Mouse (Mus musculus) spleen, adult 2 months (tissue): ENCODE measurements around the gene Gm20695. TPM values are rescaled to one million over a fixed set of nuclear protein-coding genes. Genes with fewer than 3 reads are reported as not detected.

Source experiments
- DNase-seq, 2 experiments: peaks; one replicate each; pipeline versions ENCODE4 v3.0.0 to v3.0.0-alpha.2; 2012 to 2021; ENCODE audit warnings: low spot score in 2 of 2, low read depth in 1 of 2
- H3K27ac ChIP-seq: fragments of 200-500 bp; 2 replicates; pipeline ENCODE4 v1.5.1; 2012; ENCODE audit warnings: low read length, inconsistent platforms; ENCODE audit not compliant: insufficient read depth
- H3K27me3 ChIP-seq: fragments of 200-500 bp; 2 replicates; pipeline ENCODE4 v1.6.1; 2012; ENCODE audit warnings: mild to moderate bottlenecking, moderate library complexity, low read length, inconsistent platforms; ENCODE audit not compliant: control insufficient read depth, insufficient read depth
- H3K36me3 ChIP-seq: fragments of 200-500 bp; 2 replicates; pipeline ENCODE4 v1.6.1; 2012; ENCODE audit warnings: mild to moderate bottlenecking, low read length, inconsistent platforms; ENCODE audit not compliant: control insufficient read depth, insufficient read depth
- H3K4me1 ChIP-seq: fragments of 200-500 bp; 2 replicates; pipeline ENCODE4 v1.6.1; 2011; ENCODE audit warnings: inconsistent platforms; ENCODE audit not compliant: control insufficient read depth, insufficient read depth, insufficient read length
- H3K4me3 ChIP-seq: fragments of 200-500 bp; 2 replicates; pipeline ENCODE4 v1.5.1; 2011; ENCODE audit warnings: mild to moderate bottlenecking, inconsistent platforms; ENCODE audit not compliant: insufficient read depth, insufficient read length; ENCODE audit errors: extremely low read depth
- CTCF ChIP-seq: fragments of 200-500 bp; IDR thresholded peaks from 2 replicates; pipeline ENCODE4 v1.5.1; 2011; ENCODE audit warnings: mild to moderate bottlenecking, inconsistent platforms; ENCODE audit not compliant: insufficient read depth, insufficient read length, insufficient replicate concordance; ENCODE audit errors: extremely low read depth
- POLR2A ChIP-seq: fragments of 200-500 bp; IDR thresholded peaks from 2 replicates; pipeline ENCODE4 v1.6.1; 2011; ENCODE audit warnings: low read depth, low read length, inconsistent platforms
- WGBS: fragments of 180-500 bp; shearing (Covaris S2); methylation state at CpG from one replicate; pipeline ENCODE4 v1.1.7; 2018; 5-methylcytosine and 5-hydroxymethylcytosine counted together
- polyA plus RNA-seq: library from polyadenylated mRNA; depleted of rRNA; stranded (reverse); fragments of >200 nt; gene quantifications from 2 replicates; pipeline ENCODE4 v1.2.3, GENCODE M21; 2012; rRNA removed

Gm20695 gene
- not detected in 2 replicates for polyA plus RNA-seq

DNA sequence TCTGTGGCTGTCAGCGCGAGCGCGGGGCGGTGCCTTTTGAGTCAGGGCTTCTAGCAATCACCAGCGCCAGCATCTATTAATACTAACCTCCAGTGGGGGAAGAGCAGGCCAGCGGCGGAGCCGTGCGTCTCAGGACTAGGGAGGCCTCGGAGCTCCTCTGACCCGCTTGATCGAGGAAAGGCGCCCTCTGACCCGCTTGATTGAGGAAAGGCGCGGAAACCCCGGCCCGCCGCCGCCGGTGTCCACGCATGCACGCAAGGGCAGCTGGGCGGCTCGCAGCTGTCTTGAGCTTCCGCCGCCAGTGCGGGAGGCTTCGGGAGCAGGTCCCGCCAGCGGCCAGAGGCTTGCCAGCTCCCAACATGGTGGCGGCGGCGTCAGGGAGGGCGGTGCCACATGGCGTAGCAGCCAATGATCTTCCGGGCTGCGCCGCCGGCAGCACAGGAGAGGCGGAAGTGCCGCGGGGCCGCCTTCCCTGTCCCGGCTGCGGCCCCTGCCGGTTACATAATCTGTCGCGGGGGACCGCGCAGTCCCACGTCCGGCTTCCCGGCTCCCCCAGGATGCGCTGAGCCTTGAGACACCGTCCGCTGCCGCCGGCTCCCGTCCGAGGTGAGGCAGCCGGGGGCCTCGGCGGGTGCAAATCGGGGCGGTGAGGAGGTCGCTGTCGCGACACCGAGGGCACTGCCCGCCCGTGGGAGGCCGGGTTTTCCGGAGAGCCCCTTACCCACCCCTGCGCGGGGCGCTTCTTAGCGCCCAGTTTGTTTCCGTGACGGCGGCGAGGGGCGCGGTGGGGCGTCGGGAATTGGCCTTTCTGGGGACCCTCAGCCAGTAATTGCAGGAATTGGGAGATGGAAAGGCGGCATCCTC, at the start of gene Gm20695, which contains the start of gene Zfp597:
TSS of gene Gm20695 (plus strand) at position 448 of the 864 bp plus-strand sequence.
TSS of gene Zfp597 (minus strand) at position 361 of the 864 bp plus-strand sequence.
- TF ChIP-seq CTCF (peak; percentile 28; the same call in 1 of the 2 replicates), POLR2A (peak; percentile 41)
- peaks cover 18% of the 10 kb centered on the region; the same call in 1 of the 2 replicates for H3K4me1 ChIP-seq
- H3K27ac ChIP-seq = peak within 1 kb of the TSS; percentile 92
- H3K4me3 ChIP-seq = peak within 1 kb of the TSS; percentile 92
- WGBS = under 1% methylated on average over 88 of the region's 88 CpGs
- H3K36me3 ChIP-seq = no peaks in the 10 kb centered on the region
- peak; percentile 77 to 94 for DNase-seq
- no peaks in the 10 kb centered on the region for H3K27me3 ChIP-seq

DNA sequence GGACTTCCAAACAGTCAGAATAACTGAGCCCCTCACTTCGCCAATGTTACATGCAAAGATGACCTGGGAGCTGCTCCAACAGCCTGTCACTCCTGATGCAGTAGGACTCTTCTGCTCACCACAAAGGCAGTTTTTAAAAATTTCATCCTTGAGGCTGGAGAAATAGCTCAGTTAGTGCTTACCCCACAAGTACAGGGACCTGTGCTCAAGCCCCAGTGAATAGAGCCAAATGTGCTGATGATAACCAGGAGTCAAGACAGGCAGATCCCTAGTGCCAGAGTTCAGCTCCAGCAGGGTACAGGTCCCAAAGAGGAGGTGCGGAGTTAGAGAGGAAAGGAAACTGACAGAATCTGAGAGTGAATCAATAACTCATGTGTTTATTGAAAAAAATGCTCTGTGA, 49.0 kb upstream of the Gm20695 start:
- Histone ChIP-seq H3K27ac (no peak overlapping the region), H3K4me1 (no peaks in the 10 kb centered on the region), H3K36me3 (no peaks in the 10 kb centered on the region), H3K27me3 (no peaks in the 10 kb centered on the region; the same call in 1 of the 2 replicates), H3K4me3 (no peak overlapping the region)
- DNase-seq = no peak
- TF ChIP-seq CTCF (no peak), POLR2A (no peak)
- 86% methylated on average over 2 of the region's 2 CpGs for WGBS

DNA sequence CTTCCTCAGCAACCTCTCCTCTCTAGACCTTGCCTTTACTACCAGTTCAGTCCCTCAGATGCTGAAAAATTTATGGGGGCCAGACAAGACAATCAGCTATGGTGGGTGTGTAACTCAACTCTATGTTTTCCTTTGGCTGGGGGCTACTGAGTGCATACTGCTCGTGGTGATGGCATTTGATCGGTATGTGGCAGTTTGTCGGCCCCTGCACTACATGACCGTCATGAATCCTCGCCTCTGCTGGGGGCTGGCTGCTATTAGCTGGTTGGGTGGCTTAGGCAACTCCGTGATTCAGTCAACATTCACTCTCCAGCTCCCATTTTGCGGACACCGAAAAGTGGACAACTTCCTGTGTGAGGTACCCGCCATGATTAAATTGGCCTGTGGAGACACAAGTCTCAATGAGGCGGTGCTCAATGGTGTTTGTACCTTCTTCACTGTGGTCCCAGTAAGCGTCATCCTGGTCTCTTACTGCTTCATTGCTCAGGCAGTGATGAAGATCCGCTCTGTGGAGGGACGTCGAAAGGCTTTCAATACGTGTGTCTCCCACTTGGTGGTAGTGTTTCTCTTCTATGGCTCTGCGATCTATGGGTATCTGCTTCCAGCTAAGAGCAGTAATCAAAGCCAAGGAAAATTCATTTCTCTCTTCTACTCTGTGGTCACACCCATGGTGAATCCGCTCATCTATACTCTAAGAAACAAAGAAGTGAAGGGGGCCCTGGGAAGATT, 45.1 kb upstream of the Gm20695 start:
- Histone ChIP-seq H3K36me3 (no peaks in the 10 kb centered on the region), H3K4me1 (no peaks in the 10 kb centered on the region), H3K4me3 (no peak overlapping the region), H3K27ac (no peak overlapping the region), H3K27me3 (no peaks in the 10 kb centered on the region; the same call in 1 of the 2 replicates)
- WGBS = 64% methylated on average over 17 of the region's 17 CpGs
- peak in 1 of 2 experiments; percentile 17 for DNase-seq
- TF ChIP-seq POLR2A (no peak), CTCF (peak; percentile 9; the same call in 1 of the 2 replicates)

DNA sequence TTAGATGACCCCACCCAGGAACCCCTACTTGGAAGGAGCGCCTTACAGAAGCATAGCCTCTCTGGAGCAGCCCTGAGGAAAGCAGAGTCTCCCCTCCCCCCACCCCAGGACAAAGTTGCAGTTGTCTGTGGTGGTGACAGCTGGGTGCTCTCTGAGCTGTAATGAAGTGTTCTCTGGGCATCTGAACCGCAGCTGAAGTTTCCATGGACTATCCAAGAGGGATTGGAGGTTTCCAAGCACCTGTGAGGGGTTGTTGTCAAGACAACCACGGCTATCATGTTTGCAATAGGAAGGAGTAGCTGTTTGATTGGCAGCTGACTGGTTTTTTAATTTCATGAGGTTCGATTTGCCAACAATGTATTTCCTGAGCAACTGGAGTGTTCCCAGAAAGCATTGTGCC, 41.5 kb upstream of the Gm20695 start:
- no peaks in the 10 kb centered on the region for H3K27me3 ChIP-seq
- H3K27ac ChIP-seq = no peak overlapping the region
- no peaks in the 10 kb centered on the region for H3K36me3 ChIP-seq
- 50% methylated on average over 4 of the region's 4 CpGs for WGBS
- no peak for DNase-seq
- TF ChIP-seq POLR2A (no peak), CTCF (no peak)
- no peak overlapping the region for H3K4me3 ChIP-seq
- H3K4me1 ChIP-seq = no peaks in the 10 kb centered on the region

DNA sequence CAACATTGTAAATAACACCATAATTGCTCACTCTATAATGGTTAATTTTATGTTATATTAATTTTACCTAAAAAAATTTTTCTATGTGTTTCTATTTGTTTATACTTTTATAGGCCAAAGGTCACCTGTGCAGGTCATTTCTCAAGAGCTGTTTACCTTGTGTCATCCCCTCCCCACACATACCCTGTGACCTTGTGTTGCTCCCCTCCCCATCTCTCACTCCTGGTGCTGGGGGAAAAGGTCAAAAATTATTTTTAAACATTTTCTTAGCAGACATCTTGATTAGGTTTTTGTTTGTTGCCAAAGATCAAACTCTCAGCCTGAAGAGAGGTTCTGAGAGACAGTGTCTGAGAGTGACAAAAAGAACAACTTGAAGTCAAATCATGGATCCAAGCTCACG, 40.7 kb upstream of the Gm20695 start:
- H3K36me3 ChIP-seq = no peaks in the 10 kb centered on the region
- no peaks in the 10 kb centered on the region for H3K27me3 ChIP-seq
- TF ChIP-seq POLR2A (no peak), CTCF (no peak)
- H3K27ac ChIP-seq = no peak overlapping the region
- 83% methylated on average over 1 of the region's 1 CpGs for WGBS
- no peak for DNase-seq
- no peaks in the 10 kb centered on the region for H3K4me1 ChIP-seq
- H3K4me3 ChIP-seq = no peak overlapping the region

DNA sequence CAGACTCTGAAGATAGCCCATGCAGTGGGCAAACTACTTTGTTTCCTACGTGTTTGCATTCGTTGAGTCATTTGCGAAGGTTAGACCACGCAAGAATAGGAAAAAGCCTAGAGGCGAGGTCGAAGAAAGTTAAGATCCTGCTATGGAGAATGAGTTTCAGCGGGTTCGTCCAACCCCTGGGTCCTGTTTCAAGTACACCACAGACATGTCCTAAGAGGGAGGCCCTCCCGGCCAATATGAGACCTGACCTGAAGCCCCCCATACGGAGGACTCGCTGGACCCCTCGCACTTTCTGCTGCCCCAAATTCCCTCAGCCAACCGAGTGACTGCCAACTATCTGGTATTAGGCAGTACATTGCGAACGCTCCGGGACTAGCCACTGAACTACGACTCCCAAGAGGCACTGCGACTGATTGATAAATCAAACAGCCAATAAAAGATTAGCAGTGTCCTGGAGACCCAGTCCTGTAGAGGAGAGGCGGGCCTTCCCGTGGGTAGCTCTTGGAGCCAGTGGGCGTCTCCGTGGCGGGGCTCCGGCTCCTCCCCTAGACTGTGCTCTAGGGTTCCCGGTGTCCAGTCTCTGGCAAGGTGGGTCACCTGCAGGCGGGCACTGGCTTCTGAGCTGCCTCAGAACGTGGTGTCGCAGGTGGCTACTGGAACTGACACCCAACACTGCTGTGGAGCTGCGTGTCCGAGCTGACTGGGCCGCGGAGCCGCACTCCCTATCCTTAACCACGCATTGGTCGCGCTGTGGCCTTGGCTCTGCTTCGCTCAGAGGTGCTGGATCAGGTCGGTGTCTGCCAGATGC, 37.5 kb upstream of the Gm20695 start, which contains the start of gene Zfp174:
TSS of gene Zfp174 (plus strand) at position 558 of the 808 bp plus-strand sequence.
- WGBS = 4% methylated on average over 38 of the region's 38 CpGs
- no peak; the same call in 1 of the 2 replicates for TF ChIP-seq POLR2A
- no peak for TF ChIP-seq CTCF
- Histone ChIP-seq H3K27ac (no peak within 1 kb of the TSS), H3K4me1 (no peaks in the 10 kb centered on the region), H3K4me3 (peak within 1 kb of the TSS; percentile 65), H3K36me3 (no peaks in the 10 kb centered on the region), H3K27me3 (no peaks in the 10 kb centered on the region)
- DNase-seq = peak; percentile 89 to 90
